Mouse (Mus musculus) CH12.LX (cell line): ENCODE measurements at regions not wholly inside any gene's neighbourhood (a gene's known extent, or its start where the extent isn't known, plus 50 kb on each side); places are given as distances from the start of the nearest gene placed in this dataset.

Experiments
- CHD2 ChIP-seq: IDR thresholded peaks from 2 replicates; pipeline ENCODE4 v1.6.1; 2011; ENCODE audit warnings: low read length, improper control_type of control experiment
- CTCF ChIP-seq, 2 experiments: IDR thresholded peaks in 1 of 2; conservative IDR thresholded peaks in 1 of 2; 2 replicates each; pipeline ENCODE4 v1.5.1; 2011 to 2012; ENCODE audit warnings: low read depth in 2 of 2, low read length in 2 of 2, improper control_type of control experiment in 1 of 2, inconsistent platforms in 1 of 2, mild to moderate bottlenecking in 1 of 2, moderate library complexity in 1 of 2
- MAFK ChIP-seq: IDR thresholded peaks from 2 replicates; pipeline ENCODE4 v1.6.1; 2011; ENCODE audit warnings: low read length, improper control_type of control experiment; ENCODE audit not compliant: insufficient replicate concordance
- MYC ChIP-seq: IDR thresholded peaks from 2 replicates; pipeline ENCODE4 v1.6.1; 2011; ENCODE audit warnings: low read depth, mild to moderate bottlenecking, improper control_type of control experiment, low read length
- NELFE ChIP-seq: IDR thresholded peaks from 2 replicates; pipeline ENCODE4 v1.6.1; 2011; ENCODE audit warnings: low read depth, low read length, improper control_type of control experiment
- POLR2A ChIP-seq: IDR thresholded peaks from 2 replicates; pipeline ENCODE4 v1.6.1; 2011; ENCODE audit warnings: low read depth, mild to moderate bottlenecking, improper control_type of control experiment, low read length
- USF1 ChIP-seq: IDR thresholded peaks from 2 replicates; pipeline ENCODE4 v1.6.1; 2014; ENCODE audit warnings: low read depth, mild to moderate bottlenecking, inconsistent platforms, low read length, improper control_type of control experiment
- ZMIZ1 ChIP-seq: IDR thresholded peaks from 2 replicates; pipeline ENCODE4 v1.6.1; 2012; ENCODE audit warnings: low read depth, mild to moderate bottlenecking, inconsistent platforms, low read length, improper control_type of control experiment

DNA sequence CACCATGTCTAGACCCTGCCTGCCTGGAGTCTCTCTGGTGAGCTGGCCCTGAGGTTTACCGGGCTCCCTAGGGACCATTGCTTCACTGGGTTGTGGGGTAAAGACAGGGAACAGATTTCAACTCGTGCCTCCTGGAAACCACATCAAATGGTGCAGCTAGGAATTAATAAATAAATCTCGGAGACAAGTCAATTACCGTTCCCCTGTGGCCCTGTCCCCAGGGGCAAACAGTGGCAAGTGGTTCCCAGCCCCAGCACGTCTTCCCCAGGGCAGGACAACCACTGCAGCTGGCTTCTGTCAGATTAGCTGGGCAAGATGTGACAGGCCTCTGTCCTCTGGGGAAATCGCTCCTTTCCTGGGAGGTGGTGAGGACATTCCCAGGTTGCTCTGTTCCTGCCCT lies 54.3 kb upstream of the Haao start:
- TF ChIP-seq CTCF (conservative IDR thresholded peaks at IDR 0.05 in 1 of 2, IDR thresholded peaks at IDR 0.05 in 1 of 2; ENCODE audit: low read depth in 2 of 2, low read length in 2 of 2) (no peak), ZMIZ1 (no peak), POLR2A (no peak), USF1 (no peak), NELFE (no peak), MYC (no peak), CHD2 (no peak), MAFK (no peak)
